Mouse (Mus musculus) layer of hippocampus, adult 8-10 months (tissue): ENCODE results near the gene Doc2g. TPM values are rescaled to one million over a fixed set of nuclear protein-coding genes. Genes with fewer than 3 reads are reported as not detected.
"Not testable (repeated sequence)": the region's sequence is repeated elsewhere in the genome, so short reads cannot be mapped to it uniquely, and the experiment has no call there.

ENCODE experiments used
- DNase-seq, 2 experiments: peaks; one replicate each; pipeline ENCODE4 v3.0.0; 2022; ENCODE audit warnings: low spot score in 2 of 2
- total RNA-seq, 4 experiments: library from RNA; stranded (reverse); gene quantifications; 2 replicates each; pipeline ENCODE4 v1.2.4; 2022

Doc2g gene
- total RNA-seq: 1 to 10 TPM; 1.6 to 3.5 (median 3.0) TPM

GRCm38 (mm10) chr19:4003112-4003511, at the start of gene Doc2g:
Doc2g (plus strand) TSS chr19:4003313.
- DNase-seq: no peak

DNA sequence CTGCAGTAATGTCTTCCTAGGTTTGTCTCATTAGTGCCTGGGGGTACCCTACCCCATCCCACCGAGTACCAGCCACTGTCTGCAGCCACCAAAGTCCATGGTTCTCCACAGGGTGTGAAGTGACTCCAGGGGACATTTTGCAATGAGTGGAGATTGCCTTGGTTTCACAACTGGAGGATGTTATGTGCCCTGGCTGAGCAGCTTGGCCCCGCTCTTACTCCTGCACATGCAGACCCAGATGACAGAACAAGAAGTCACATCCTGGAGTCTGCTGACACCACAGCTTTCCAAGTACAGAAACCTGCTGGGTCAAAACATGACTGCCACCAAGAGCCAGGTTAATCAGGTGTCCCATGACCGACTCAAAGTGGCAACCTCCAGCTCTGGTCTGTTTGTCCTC, 48.1 kb upstream of the Doc2g start:
- DNase-seq: no peak

- no peak for DNase-seq
These were observed 47.3 kb upstream of the Doc2g start for GRCm38 (mm10) chr19:3955804-3956203.

- DNase-seq: not testable (repeated sequence)
These were observed 45.6 kb upstream of the Doc2g start for GRCm38 (mm10) chr19:3957296-3958036.

DNA sequence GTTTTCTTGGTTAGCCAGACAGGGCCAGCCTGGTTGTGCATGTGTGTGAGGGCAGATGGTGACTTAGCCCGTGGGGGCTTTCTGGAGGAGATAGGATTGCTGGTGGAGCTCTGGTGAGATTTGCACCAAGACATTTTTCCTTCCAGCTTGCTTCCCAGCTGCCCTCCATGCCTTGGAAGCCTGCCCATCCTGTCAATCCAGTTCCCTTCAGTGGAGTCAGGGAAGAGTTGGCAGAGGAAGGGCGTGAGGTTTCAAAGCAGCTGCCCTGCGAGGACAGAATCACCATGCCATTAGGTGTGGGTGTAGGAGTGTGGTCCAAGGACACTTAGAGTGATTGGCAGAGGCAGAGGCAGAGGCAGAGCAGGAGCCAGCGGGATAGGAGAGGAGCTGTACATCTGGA, 44.6 kb upstream of the Doc2g start, which contains the start of gene Aldh3b3:
Gene Aldh3b3, plus strand, starts transcription at position 176 of the 400 bp plus-strand sequence.
- no peak for DNase-seq

DNA sequence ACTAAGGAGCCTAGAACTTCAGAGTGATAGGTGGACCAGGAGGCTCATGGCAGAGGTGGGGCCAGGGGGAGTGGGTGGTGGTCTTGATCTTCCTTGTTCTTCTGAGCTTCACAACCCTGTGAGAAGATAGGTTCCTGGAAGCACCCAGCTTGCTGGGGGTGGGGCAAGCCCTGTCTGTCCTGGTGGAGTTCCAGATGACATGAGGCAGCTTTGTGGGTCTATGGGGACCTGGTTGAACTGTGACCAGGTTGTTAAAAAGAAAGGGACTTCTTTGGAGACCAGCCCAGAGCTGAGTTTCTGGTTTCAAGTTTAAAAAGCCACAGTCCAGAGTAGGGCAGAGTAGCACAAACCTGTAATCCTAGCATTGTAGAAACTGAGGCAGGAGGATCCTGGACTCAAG, 44.1 kb upstream of the Doc2g start:
- DNase-seq: no peak

DNA sequence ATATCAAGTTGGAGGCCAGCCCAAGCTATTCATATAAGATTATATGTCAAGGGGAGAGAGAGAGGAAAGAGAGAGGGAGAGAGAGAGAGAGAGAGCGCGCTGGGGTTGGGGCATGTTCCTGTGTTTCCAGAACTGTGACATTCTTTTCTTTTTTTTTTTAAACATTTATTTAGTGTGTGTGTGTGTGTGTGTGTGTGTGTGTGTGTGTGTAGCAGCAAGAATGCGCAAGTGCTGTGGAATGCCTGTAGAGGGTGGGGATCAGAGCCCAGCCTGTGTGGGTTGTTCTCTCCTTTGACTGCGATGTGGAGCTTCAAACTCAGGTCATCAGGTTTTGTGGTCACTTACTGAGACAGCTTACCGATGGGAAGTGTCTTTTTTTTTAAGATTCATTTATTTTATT, 42.9 kb upstream of the Doc2g start:
- no peak for DNase-seq

DNA sequence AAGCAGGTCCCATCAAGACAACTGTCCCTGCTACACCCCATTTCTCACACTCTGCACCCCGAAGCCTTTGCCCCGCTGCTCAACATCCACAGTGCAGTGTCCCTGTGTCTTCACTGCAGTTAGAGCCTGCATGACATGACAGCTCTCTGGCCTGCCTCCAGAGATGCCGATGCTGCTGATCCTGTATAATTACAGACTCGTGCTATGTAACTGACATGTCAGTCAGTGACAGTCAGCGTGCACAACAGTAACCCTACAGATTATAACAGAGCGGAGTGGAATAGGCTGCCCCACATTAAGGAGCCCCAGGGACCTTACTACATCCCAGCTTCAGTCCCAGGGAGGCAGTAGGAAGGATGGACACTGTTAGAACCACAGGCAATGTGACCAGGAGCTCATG, 41.3 kb upstream of the Doc2g start:
- not testable (repeated sequence) for DNase-seq

DNA sequence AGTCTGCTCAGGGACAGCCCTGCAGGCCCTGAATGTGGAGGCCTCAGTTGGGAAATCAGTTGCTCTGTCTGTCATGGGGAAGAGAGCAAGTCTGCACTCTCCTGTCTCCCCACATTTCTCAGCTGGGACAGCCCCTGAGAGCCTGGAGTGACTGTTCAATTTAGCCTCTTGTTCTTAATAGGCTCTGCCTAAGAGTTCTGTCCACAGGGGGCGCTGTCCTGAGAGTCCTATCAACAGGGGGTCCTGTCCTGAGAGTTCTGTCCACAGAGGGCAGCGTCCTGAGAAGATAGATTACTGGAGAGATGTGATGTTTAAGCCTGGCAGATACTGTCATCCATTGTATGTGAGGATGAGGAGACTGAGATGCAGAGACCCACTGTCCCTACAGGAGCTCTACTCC, 40.6 kb upstream of the Doc2g start:
- DNase-seq: no peak

GRCm38 (mm10) chr19:3964030-3964429, 39.1 kb upstream of the Doc2g start:
- no peak for DNase-seq

- DNase-seq: no peak
These were observed 36.6 kb upstream of the Doc2g start for GRCm38 (mm10) chr19:3966330-3967075.

DNA sequence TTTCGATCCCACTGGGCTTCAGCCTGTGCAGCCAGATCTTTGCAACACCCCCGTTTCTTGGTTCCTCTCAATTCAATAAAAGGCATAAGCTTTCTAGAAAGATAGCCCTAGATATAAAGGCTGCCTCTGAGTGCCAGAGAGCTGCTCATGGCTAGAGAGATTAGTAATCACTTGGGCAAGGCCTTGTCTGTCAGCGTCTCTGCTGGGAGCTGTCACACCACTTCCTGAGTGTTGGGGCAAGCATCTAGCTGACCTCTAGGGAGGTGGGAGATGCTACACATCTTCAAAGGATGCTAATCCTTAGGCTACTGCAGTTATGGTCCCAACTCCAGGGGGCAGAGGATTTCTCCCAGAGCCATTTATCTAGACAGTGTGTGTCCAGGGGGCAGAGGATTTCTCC, 35.9 kb upstream of the Doc2g start:
- DNase-seq: no peak

DNA sequence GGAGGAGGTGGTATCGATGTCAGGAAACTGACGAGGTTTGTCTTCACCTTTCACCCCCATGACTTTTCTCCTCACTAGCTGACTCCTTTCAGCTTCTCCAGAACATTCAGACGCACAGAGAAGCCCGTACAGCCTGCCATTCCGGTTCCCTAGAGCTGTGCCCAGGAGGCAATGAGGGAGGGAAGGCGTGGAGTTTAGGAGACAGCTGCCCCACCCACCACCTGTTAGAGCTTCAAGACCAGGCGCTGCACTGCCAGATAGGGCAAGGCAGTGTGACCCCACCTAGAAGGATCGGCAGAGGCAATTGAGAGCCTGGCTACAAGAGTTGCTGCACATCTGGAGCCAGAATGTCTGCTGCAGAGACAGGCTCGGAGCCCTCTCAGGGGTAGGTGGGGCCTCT, 30.9 kb upstream of the Doc2g start, which contains the start of gene Aldh3b2:
Gene Aldh3b2, plus strand, starts transcription at position 100 of the 400 bp plus-strand sequence.
- DNase-seq: no peak

GRCm38 (mm10) chr19:3974608-3975007, 28.5 kb upstream of the Doc2g start:
- not testable (repeated sequence) for DNase-seq

GRCm38 (mm10) chr19:3975866-3976265, 27.2 kb upstream of the Doc2g start:
- no peak for DNase-seq

GRCm38 (mm10) chr19:3980309-3980708, 22.8 kb upstream of the Doc2g start:
- DNase-seq: peak; percentile 66 to 79

DNA sequence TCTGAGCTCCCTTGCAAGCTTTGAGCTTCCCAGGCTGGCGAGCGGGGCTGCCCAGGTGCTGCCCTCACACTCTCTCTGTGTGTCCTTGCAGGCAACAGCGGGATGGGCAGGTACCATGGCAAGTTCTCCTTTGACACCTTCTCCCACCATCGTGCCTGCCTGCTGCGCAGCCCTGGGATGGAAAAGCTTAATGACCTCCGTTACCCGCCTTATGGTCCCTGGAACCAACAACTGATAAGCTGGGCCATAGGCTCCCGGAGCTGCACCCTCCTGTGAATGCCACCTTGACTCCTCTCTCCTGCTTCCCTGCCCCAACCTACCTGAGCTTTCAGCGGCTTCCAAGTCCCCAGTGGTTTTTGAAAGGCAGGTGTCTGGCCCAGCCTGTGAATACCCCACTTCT, 22.2 kb upstream of the Doc2g start:
- DNase-seq: no peak

GRCm38 (mm10) chr19:3983527-3984200, 19.4 kb upstream of the Doc2g start:
- DNase-seq: no peak

DNA sequence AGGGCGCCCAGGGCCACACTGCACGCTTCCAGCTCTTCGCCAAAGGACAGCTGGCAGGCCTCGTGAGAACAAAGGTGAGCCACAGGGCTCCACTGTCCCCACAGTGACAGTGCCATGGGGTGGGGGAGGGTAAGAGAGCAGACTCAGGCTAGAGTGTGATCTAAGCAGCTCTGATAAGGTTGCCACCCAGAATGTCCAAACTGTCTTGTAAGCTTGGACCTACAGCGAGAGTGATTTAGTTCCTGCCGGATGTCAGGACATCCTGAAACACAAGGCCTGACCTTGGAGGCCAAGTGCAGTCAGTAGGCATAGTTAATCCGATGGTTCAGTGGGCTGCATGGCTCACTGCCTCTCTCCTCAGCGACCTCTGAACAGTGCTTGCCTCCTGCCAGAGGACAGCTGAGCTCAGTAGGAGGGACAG, 17.8 kb upstream of the Doc2g start:
- DNase-seq: no peak

DNA sequence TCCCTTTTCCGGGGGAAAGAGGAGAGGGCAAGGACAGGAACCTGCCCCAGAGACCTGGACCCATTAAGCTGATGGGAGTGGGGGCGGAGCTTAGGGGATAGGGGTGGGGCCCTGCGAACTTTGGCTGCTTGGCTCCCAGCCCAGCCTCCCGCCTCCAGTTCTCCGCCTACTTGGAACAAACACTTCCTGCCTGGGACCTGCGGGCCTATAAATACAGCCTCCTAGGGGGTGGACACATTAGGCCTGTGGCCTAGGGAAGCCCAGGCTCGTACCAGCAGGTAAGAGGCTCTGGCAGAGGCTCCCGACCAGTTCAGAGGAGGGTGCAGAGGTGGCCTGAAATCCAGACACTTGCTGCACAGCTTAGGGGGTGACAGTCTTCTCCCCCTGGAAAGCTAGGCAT, 16.8 kb upstream of the Doc2g start, which contains the start of gene Acy3:
Gene Acy3, plus strand, starts transcription at position 237 of the 400 bp plus-strand sequence.
- peak in 1 of 2 experiments; percentile 47 for DNase-seq

DNA sequence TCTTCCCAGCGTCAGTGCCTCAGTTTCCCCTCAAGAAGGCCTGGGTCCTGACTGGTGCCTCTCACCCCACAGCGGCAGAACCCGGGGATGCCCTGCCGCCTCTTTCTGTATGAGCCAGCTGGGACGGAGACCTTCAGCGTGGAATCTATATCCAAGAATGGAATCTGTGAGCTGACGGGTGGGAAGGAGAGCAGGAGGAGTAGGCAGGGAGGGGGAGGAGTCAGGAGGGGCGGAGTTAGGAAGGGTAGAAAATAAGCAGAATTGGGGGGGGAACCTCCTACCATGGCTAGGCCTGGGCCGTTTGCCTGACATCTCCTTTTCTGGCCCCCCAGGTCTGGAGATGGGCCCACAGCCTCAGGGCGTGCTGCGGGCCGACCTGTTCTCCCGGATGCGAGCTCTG, 15.0 kb upstream of the Doc2g start:
- no peak for DNase-seq

GRCm38 (mm10) chr19:3988750-3989149, 14.4 kb upstream of the Doc2g start:
- DNase-seq: no peak
